Mouse (Mus musculus) ES-Bruce4 (cell line): ENCODE measurements at regions not wholly inside any gene's neighbourhood (a gene's known extent, or its start where the extent isn't known, plus 50 kb on each side); places are given as distances from the start of the nearest gene placed in this dataset.

Experiments
- CTCF ChIP-seq: IDR thresholded peaks from one replicate; pipeline ENCODE4 v1.8.1; 2011; ENCODE audit warnings: low read depth, low read length
- POLR2A ChIP-seq: IDR thresholded peaks from one replicate; pipeline ENCODE4 v1.8.1; 2011; ENCODE audit warnings: low read length; ENCODE audit not compliant: insufficient read depth

DNA sequence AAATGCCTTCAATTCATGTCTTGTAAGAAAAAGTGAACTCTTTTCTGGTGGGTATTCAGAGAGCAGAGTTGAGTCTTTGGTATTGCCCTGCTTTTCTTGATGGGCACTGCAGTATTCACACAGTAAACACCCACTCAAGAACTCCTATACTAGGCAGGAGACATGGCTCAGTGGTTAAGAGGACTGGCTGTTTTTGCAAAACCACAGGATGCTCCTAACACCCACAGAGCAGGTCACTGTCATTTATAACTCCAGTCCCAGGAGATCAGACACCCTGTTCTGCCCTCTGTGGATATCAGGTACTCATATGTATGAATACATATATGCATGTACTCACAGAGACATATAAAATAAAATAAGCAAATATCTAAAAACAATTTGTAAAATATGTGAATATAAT, 238.5 kb downstream of the Mex3b start:
- no peak for TF ChIP-seq CTCF
- TF ChIP-seq POLR2A, result no peak
